Mouse (Mus musculus): ENCODE results near the gene Serpina3c.

- TF ChIP-seq CTCF (IDR thresholded peaks at IDR 0.05; ENCODE audit: low read depth, low read length), result no peak
- TF ChIP-seq TAL1 (conservative IDR thresholded peaks at IDR 0.05; ENCODE audit: low read depth, low read length), result no peak
- no peak for TF ChIP-seq GATA1 (IDR thresholded peaks at IDR 0.05; ENCODE audit: borderline replicate concordance, low read length)
- no peak for TF ChIP-seq POLR2AphosphoS5 (IDR thresholded peaks at IDR 0.05; ENCODE audit: insufficient replicate concordance, low read depth, low read length)
Measured at GRCm38 (mm10) chr12:104175636-104176035, 22.0 kb upstream of the Serpina3c start.
